Mouse (Mus musculus) adrenal gland, postnatal 25 days (tissue): ENCODE results near the gene Git2. TPM values are rescaled to one million over a fixed set of nuclear protein-coding genes. Genes with fewer than 3 reads are reported as not detected.

Experiments used
- DNase-seq: peaks from one replicate; pipeline ENCODE4 v3.0.0; 2021; ENCODE audit warnings: mixed read lengths
- total RNA-seq: library from RNA; stranded (reverse); gene quantifications from 2 replicates; pipeline ENCODE4 v1.2.3, GENCODE M21; 2021

The Git2 gene
- total RNA-seq, 1 experiment from 2014 or later, result 50.4 TPM

GRCm38 (mm10) chr5:114796299-114797012 lies 21.1 kb upstream of the Git2 start:
- DNase-seq, result no peak

DNA sequence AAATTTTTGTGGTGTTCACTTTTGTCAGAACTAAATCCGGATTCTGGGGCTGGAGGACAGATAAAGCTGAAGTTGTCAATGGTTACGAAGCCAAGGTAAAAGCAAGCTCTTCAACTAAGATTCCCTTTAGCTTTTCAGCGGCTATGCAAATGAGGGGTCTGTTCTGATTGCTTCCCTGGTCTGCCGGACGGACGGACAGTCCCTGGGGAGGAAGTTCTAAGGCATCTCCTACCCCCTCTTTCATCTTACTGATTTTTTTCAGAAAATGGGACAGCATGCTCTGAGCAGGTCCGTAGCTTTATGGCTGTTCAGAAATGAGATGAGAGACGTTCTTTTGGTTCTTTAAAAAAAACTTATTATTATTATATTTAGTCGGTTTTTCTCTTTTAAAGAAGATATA lies 20.3 kb upstream of the Git2 start:
- DNase-seq, result no peak

GRCm38 (mm10) chr5:114795231-114795630 lies 19.9 kb upstream of the Git2 start:
- DNase-seq, result no peak

- DNase-seq, result no peak
Measured at GRCm38 (mm10) chr5:114794609-114795008, 19.3 kb upstream of the Git2 start.

- no peak for DNase-seq
Measured at GRCm38 (mm10) chr5:114793317-114793716, 18.0 kb upstream of the Git2 start.

DNA sequence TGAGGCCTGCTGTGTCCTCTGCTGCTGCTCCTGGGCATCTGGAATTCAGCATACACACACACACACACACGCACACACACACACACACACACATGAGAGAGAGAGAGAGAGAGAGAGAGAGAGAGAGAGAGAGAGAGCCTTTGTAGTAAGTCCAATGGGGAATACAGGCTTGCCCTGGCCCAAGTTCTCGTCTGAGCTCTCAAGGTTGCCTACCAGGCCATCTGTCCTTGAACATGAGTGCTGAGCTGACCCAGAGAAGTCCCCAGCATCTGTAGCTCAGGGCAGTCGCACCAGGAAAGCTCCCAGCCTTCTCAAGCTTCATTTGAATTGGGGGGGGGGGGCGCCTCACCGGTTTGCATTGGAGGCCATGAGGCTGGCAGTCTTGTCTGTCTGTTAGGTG lies 9.9 kb upstream of the Git2 start:
- no peak for DNase-seq

GRCm38 (mm10) chr5:114784622-114785165 lies 9.4 kb upstream of the Git2 start:
- DNase-seq, result no peak

DNA sequence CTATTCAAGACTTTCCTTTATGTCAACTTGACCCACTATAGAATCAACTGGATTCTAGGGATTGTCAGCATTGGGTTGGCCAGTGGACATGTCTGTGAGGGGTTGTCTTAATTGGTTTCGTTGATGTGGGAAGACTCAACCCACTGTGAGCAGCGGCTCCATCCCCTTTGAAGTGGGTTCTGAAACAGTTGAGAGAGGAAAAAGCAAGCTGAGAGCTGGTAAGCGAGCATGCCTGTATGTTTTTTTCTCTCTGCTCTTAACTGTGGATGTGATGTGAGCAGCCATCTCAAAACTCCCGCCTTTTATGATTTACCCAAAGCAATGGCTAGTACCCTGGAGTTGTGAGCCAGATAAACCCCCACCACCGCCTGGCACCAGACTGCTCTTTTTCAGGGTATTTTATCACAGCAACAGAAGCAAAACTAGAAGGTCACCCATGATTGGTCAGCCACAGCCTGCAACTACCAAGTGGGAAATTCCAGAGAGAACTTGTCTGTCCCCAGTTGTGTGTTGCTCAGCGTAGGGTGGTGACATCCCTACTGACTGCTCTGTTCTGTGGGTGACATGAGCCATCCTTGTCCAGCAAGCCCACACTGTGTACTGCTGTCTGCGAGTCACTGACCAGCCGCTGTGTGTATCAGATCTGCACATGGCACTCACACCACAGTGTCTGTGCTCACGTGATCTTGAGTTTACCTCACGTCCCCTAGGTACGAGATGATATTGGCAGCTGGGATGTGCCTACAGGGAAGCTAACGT lies 8.3 kb upstream of the Git2 start:
- DNase-seq, result no peak

DNA sequence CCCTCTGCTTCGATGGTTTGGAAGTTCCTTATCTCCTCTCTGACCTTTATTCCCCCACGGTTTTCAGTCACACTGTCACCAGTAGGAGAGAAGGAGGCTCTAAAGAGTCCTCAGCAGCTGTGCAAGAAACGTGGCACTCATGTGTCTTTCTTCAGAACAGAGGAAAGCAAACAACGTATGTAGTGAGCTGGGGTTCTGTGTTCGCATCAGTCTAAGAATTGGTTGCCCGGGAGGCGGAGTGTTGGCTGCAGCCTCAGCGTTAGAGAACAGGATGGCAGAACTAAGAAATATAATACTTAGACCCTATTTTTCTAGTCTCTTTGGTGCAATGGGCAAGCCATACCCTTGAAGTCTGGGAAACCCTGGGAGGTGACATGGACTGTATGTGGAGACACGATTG lies 7.7 kb upstream of the Git2 start:
- DNase-seq, result no peak

DNA sequence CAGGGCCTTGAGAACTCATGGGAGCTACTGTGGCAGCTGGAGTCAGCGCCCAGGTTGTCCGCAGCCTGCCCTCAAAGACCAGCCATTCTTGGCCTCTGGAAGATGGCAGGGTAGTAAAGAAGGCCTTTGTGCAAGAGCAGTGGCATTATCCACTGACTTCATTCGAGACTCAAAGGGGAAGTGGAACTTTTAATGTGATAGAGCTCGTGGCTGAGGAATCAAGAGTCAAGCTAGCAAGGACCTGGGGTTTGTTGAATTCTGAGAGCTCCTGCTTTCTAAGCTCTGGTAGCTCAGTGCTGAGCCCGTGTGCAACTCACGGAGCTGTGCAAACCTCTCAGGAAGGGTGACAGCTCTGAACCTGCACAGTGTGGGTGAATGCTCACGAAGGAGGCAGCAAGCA lies 5.6 kb upstream of the Git2 start:
- no peak for DNase-seq

DNA sequence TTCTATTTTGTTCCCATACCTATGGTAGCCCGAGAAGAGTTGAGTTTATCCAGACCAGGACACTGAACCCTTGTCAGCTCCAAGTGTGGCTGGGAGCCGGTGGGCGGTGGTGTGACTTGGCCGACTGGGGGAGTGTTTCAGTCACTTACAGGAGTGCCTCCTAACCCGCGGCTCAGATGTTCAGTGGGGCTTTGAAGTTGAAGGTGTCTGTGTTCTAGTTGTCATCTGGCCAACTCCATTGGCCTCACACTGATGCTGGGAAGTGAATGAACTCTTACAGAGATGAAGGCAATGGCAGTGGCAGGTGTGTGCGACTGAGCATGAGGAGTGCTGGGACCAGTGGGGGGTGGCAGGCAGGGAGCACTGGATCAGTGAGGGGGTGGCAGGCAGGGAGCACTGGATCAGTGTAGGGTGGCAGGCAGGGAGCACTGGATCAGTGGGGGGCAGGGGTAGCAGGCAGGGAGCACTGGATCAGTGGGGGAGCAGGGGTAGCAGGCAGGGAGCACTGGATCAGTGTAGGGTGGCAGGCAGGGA lies 4.7 kb upstream of the Git2 start:
- DNase-seq, result no peak

- DNase-seq, result no peak
Measured at GRCm38 (mm10) chr5:114776174-114776573, 857 bp upstream of the Git2 start.

DNA sequence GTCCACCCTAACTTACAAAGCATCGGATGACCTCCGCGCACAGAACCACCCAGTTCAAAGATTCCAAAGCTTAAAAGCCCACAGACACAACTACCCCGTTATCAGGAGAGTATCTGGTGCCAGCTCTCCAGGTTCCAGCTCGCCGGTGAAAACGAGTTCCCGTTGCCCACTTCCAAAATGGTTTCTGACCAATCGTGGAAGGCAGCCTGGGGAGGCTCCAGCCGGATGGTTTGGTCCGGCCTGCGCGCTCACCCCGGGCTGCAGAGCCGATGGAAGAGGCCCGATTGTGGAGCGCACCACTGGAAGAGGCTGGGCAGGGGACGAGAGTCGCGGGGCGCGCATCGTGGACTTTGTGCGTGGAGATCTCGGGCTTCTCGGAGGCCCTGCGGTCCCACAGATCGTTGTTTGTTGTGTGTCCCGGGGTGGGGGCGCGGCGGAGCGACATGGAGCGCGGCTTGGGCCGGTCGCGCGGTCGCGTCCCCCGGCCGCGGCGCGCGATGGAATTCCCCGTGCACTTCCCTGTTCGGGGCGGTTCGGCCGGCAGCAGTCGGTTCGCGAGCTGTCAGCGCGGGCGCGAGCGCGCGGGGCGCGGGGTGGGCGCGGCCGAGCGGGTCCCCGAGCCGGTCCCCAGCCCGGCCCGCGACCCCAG lies 790 bp downstream of the Git2 start, which contains the start of gene Ankrd13a:
TSS of gene Ankrd13a (plus strand) at position 275 of the 649 bp plus-strand sequence.
- peak; percentile 88 for DNase-seq

GRCm38 (mm10) chr5:114773780-114774179 lies 1.5 kb downstream of the Git2 start:
- DNase-seq, result no peak

DNA sequence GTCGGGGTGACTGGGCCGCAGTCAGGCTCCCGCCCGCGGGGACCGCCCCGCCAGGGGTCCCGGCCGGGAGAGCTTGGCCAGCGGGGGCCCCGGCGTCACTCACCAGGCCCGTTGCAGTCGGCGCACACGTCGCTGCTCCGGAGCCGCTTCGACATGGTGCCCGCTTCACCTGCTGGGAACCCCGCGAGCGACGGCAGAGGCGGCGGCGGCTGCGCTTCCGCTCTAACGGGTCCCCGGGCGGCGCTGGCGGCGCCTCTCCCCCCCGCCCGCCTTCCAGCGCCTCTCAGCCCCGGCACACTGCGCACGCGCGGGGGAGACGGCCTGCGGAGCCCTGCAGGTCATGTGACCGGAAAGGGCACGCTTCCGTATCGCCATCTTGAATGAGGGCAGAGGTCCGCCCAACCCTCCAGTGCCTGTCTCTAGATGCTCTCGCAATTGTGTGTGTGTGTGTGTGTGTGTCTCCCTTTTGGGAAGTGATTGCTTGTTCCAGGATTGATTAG lies 2.1 kb downstream of the Git2 start:
- DNase-seq, result peak; percentile 99

DNA sequence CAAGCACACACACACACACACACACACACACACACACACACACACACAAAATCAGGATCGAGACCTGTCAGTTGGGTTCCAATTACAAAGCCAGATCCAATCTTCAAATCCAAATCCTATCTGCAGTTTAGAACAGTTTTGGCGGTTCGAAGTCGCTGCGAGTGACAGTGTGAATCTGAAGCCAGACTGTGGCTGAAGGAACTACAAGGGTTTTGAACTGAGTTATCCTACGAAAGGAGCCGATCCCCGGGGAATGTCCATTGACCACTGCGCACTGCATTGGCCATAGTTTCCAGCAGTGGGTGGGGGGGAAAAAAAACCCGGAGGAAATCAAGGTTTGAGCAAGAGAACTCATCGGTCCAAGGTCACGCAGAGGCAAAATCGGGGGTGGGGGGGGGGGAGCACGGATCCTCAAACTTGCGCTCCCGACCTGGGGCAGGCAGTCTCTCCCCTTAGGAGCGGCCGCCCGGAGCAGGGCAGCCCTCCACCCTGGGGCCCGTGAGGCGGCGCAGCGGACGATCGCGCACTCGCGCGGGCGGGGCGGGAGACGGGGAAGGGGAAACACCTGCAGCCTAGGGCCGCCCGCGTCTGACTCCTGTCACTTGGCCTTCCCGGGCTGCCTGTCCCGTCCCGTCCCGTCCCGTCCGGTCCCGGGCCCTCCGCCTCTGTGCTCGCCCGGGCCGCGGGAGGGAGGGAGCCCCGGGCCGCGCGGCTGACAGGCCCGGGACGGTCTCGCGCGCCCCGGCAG lies 2.7 kb downstream of the Git2 start:
- peak; percentile 70 for DNase-seq

GRCm38 (mm10) chr5:114771796-114772195 lies 3.5 kb downstream of the Git2 start:
- DNase-seq, result no peak

GRCm38 (mm10) chr5:114769786-114770185 lies 5.5 kb downstream of the Git2 start:
- no peak for DNase-seq

DNA sequence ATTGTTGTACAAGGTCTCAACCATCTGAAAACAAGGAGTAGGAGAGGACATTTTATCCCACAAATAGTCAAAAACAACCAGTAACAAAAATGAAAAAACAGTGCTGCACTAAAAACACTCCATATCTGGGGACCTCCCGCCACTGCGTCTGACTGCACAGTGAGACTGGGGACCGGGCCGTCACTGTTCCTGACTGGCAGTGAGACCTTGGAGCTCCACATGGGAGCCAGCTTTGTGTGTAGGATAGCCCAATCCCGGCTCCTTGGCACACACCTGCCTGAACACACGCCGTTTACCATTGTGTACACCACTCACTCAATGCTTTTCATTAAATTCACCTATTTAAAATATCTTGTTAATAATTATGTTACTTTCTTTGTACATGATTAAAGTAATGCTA lies 8.1 kb downstream of the Git2 start:
- DNase-seq, result no peak

GRCm38 (mm10) chr5:114766686-114767085 lies 8.6 kb downstream of the Git2 start:
- DNase-seq, result no peak

GRCm38 (mm10) chr5:114764812-114765735 lies 10.2 kb downstream of the Git2 start:
- DNase-seq, result peak; percentile 44
